Mouse (Mus musculus) adrenal gland, postnatal 10 days (tissue): ENCODE data around the gene Ccdc15. TPM values are rescaled to one million over a fixed set of nuclear protein-coding genes. Genes with fewer than 3 reads are reported as not detected.

Experiments used
- DNase-seq: peaks from one replicate; pipeline ENCODE4 v3.0.0; 2021; ENCODE audit warnings: mixed read lengths
- total RNA-seq, 2 experiments: library from RNA; stranded (reverse); gene quantifications; 2 replicates each; pipeline ENCODE4 v1.2.3; 2021

Ccdc15 gene
- total RNA-seq, 2 experiments from 2014 or later = 2.4 to 4.0 TPM

GRCm38 (mm10) chr9:37232201-37233195, 115.7 kb downstream of the Ccdc15 start:
- DNase-seq = no peak

GRCm38 (mm10) chr9:37230486-37231195, 117.6 kb downstream of the Ccdc15 start:
- DNase-seq = no peak

DNA sequence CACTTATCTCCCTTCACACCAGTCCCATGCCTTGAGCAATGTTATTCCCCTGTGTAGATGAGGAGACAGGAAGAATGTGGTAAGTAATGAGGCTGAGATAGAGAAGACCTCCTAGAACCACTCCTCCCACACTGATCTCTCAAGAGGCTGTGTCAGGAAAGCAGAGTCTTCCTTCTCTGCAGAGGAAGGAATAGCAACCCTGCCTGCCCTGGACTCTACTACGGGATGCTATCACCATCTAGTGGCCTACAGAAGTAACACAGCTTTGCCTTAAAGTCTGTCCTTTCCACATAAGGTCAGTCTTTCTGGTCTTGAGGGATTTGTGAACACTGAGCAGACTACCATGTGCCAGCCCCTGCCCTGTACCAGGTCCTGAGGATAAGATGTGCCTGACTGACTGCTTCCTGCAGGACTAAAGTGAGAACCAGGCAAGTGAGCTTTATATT, 118.3 kb downstream of the Ccdc15 start:
- peak; percentile 71 for DNase-seq

Other genes starting within 250 kb of the Ccdc15 start
- gene Pknox2, start 201.0 kb downstream of the Ccdc15 start, total RNA-seq = 1 to 10 TPM; 3.3 to 6.3 TPM
- 1 to 10 TPM; 5.8 to 7.3 TPM for gene Tmem218, start 140.2 kb downstream of the Ccdc15 start, total RNA-seq
- gene Slc37a2, start 92.7 kb downstream of the Ccdc15 start, total RNA-seq = 1 to 10 TPM; 8.8 to 9.8 TPM
- under 1 TPM; 0.21 to 0.33 TPM for gene Hepacam, start 18.9 kb upstream of the Ccdc15 start, total RNA-seq
- gene Robo4, start 53.5 kb upstream of the Ccdc15 start, total RNA-seq = 10 to 100 TPM; 24.9 to 28.4 TPM
- gene Robo3, start 84.8 kb upstream of the Ccdc15 start, total RNA-seq = under 1 TPM; 0.45 to 0.72 TPM
- gene Msantd2, start 140.9 kb upstream of the Ccdc15 start, total RNA-seq = 10 to 100 TPM; 14.7 to 22.5 TPM
- gene Esam, start 179.6 kb upstream of the Ccdc15 start, total RNA-seq = 10 to 100 TPM; 79.7 to 80.2 TPM
- gene Vsig2, start 190.8 kb upstream of the Ccdc15 start, total RNA-seq = 1 to 10 TPM; 5.6 to 9.0 TPM
- 1 to 10 TPM; 4.2 to 5.4 TPM for gene Nrgn, start 204.5 kb upstream of the Ccdc15 start, total RNA-seq
- 10 to 100 TPM; 13.7 to 14.5 TPM for gene Siae, start 207.3 kb upstream of the Ccdc15 start, total RNA-seq